Mouse (Mus musculus) ES-E14 (cell line): ENCODE measurements at regions not wholly inside any gene's neighbourhood (a gene's known extent, or its start where the extent isn't known, plus 50 kb on each side); places are given as distances from the start of the nearest gene placed in this dataset.

Source experiments
- DNase-seq: peaks from one replicate; pipeline ENCODE4 v3.0.0-alpha.2; 2013; ENCODE audit warnings: low read depth, low spot score
- H3K27ac ChIP-seq: 2 replicates; pipeline ENCODE4 v1.5.1; 2012; ENCODE audit warnings: low read depth, mild to moderate bottlenecking, low read length, moderate library complexity, mixed read lengths; ENCODE audit not compliant: poor library complexity, insufficient read depth, severe bottlenecking
- H3K36me3 ChIP-seq: 2 replicates; pipeline ENCODE4 v1.6.1; 2012; ENCODE audit warnings: mild to moderate bottlenecking, low read length, moderate library complexity, mixed read lengths; ENCODE audit not compliant: control insufficient read depth, poor library complexity, insufficient read depth, severe bottlenecking
- H3K4me1 ChIP-seq, 2 experiments: fragments of 150-350 bp in 1 of 2; sonication (generic) in 1 of 2; 2 replicates each; pipeline ENCODE4 v1.6.1; 2012; ENCODE audit warnings: low read length in 2 of 2, mild to moderate bottlenecking in 1 of 2, mixed read lengths in 1 of 2; ENCODE audit not compliant: control insufficient read depth in 2 of 2, insufficient read depth in 2 of 2, poor library complexity in 1 of 2
- H3K4me3 ChIP-seq, 2 experiments: fragments of 150-350 bp in 1 of 2; sonication (generic) in 1 of 2; 2 replicates each; pipeline ENCODE4 v1.5.1; 2012; ENCODE audit warnings: low read length in 2 of 2, low read depth in 1 of 2, mild to moderate bottlenecking in 1 of 2, mixed read lengths in 1 of 2; ENCODE audit not compliant: insufficient read depth in 1 of 2, poor library complexity in 1 of 2, severe bottlenecking in 1 of 2
- H3K9ac ChIP-seq: 2 replicates; pipeline ENCODE4 v1.6.1; 2012; ENCODE audit warnings: low read depth, mild to moderate bottlenecking, low read length, mixed read lengths; ENCODE audit not compliant: poor library complexity, insufficient read depth, severe bottlenecking
- H3K9me3 ChIP-seq: fragments of 150-350 bp; sonication (generic); 2 replicates; pipeline ENCODE4 v1.6.1; 2012; ENCODE audit warnings: low read depth, mild to moderate bottlenecking, low read length; ENCODE audit not compliant: control insufficient read depth, insufficient read depth
- CHD2 ChIP-seq: IDR thresholded peaks from 2 replicates; pipeline ENCODE4 v1.6.1; 2014; ENCODE audit warnings: mild to moderate bottlenecking, low read depth, low read length, inconsistent platforms
- HCFC1 ChIP-seq: IDR thresholded peaks from 2 replicates; pipeline ENCODE4 v1.6.1; 2012; ENCODE audit warnings: low read length, inconsistent platforms, borderline replicate concordance; ENCODE audit not compliant: insufficient read depth
- MAFK ChIP-seq: IDR thresholded peaks from 2 replicates; pipeline ENCODE4 v1.6.1; 2014; ENCODE audit warnings: mild to moderate bottlenecking, low read depth, low read length, inconsistent platforms; ENCODE audit not compliant: insufficient read depth
- ZC3H11A ChIP-seq: IDR thresholded peaks from 2 replicates; pipeline ENCODE4 v1.6.1; 2012; ENCODE audit warnings: low read depth, mild to moderate bottlenecking, inconsistent platforms, low read length, borderline replicate concordance
- ZNF384 ChIP-seq: IDR thresholded peaks from 2 replicates; pipeline ENCODE4 v1.6.1; 2012; ENCODE audit warnings: low read depth, low read length, inconsistent platforms
- in situ Hi-C, 2 experiments: fragments of 600-800 bp; cut with MboI; formaldehyde crosslinking; loops; one replicate each; pipeline ENCODE4 v1.15.1; 2025; ENCODE audit warnings: low sequenced_read_pairs in 2 of 2, inconsistent platforms in 1 of 2; ENCODE audit not compliant: unreplicated experiment in 2 of 2

- H3K36me3 ChIP-seq = no peaks in the 10 kb centered on the region
- no peak for TF ChIP-seq ZC3H11A
- TF ChIP-seq CHD2 = no peak
- no peaks in the 10 kb centered on the region for H3K4me1 ChIP-seq
- H3K9me3 ChIP-seq = no peaks in the 10 kb centered on the region
- in situ Hi-C loops = no loop called here
- DNase-seq = no peak
- H3K9ac ChIP-seq = no peak overlapping the region
- no peak overlapping the region for H3K27ac ChIP-seq
- no peak overlapping the region for H3K4me3 ChIP-seq
Observed at GRCm38 (mm10) chr3:54560056-54560922, 132.3 kb upstream of the Supt20 start.

- H3K9ac ChIP-seq = no peak overlapping the region
- H3K9me3 ChIP-seq = no peaks in the 10 kb centered on the region
- TF ChIP-seq MAFK (no peak), ZC3H11A (no peak), ZNF384 (no peak), HCFC1 (no peak), CHD2 (no peak)
- no peaks in the 10 kb centered on the region for H3K4me1 ChIP-seq
- no peaks in the 10 kb centered on the region for H3K36me3 ChIP-seq
- DNase-seq = no peak
- H3K27ac ChIP-seq = no peak overlapping the region
- in situ Hi-C loops = no loop called here
- no peak overlapping the region for H3K4me3 ChIP-seq
Observed at GRCm38 (mm10) chr3:54567329-54567728, 125.3 kb upstream of the Supt20 start.

- Histone ChIP-seq H3K36me3 (no peaks in the 10 kb centered on the region), H3K27ac (no peak overlapping the region), H3K9me3 (no peaks in the 10 kb centered on the region), H3K4me3 (no peak overlapping the region), H3K9ac (no peak overlapping the region), H3K4me1 (no peaks in the 10 kb centered on the region)
- DNase-seq = no peak
- in situ Hi-C loops = no loop called here
- TF ChIP-seq MAFK (no peak), ZC3H11A (no peak), CHD2 (no peak), ZNF384 (no peak)
Observed at GRCm38 (mm10) chr3:54568096-54568495, 124.5 kb upstream of the Supt20 start.

- no peaks in the 10 kb centered on the region for H3K4me1 ChIP-seq
- in situ Hi-C loops = no loop called here
- no peak for DNase-seq
- no peak for TF ChIP-seq HCFC1
- no peaks in the 10 kb centered on the region for H3K36me3 ChIP-seq
- H3K9ac ChIP-seq = no peak overlapping the region
- no peak overlapping the region for H3K27ac ChIP-seq
- H3K9me3 ChIP-seq = no peaks in the 10 kb centered on the region
- H3K4me3 ChIP-seq = no peak overlapping the region
Observed at GRCm38 (mm10) chr3:54570501-54570900, 122.1 kb upstream of the Supt20 start.

- H3K4me1 ChIP-seq = no peaks in the 10 kb centered on the region
- H3K36me3 ChIP-seq = no peaks in the 10 kb centered on the region
- no peak overlapping the region for H3K9ac ChIP-seq
- H3K27ac ChIP-seq = no peak overlapping the region
- H3K9me3 ChIP-seq = no peaks in the 10 kb centered on the region
- H3K4me3 ChIP-seq = no peak overlapping the region
- no peak for DNase-seq
- no peak for TF ChIP-seq ZNF384
- in situ Hi-C loops = no loop called here
Observed at GRCm38 (mm10) chr3:54577851-54578250, 114.8 kb upstream of the Supt20 start.
